Mouse (Mus musculus) erythroblast, embryonic 14.5 days (primary cell): ENCODE data around the gene Ccdc148.

Source experiments
- GATA1 ChIP-seq: IDR thresholded peaks from 2 replicates; pipeline ENCODE4 v1.6.1; 2012; ENCODE audit warnings: low read length, inconsistent platforms, mixed read lengths
- TAL1 ChIP-seq: IDR thresholded peaks from 3 replicates; pipeline ENCODE4 v1.6.1; 2012; ENCODE audit warnings: low read length, inconsistent platforms, mixed read lengths

GRCm38 (mm10) chr2:59175926-59176325 is 15.4 kb upstream of the Ccdc148 start:
- TF ChIP-seq GATA1 (no peak), TAL1 (no peak)
